Mouse (Mus musculus): Measurements from ENCODE around the gene Ckmt2.

GRCm38 (mm10) chr13:91858835-91859234, 17.9 kb downstream of the Ckmt2 start:
- TF ChIP-seq POLR2A (IDR thresholded peaks at IDR 0.05; ENCODE audit: insufficient read length, low read depth) (no peak), TCF12 (IDR thresholded peaks at IDR 0.05; ENCODE audit: insufficient read depth, poor library complexity, severe bottlenecking) (no peak), E2F4 (IDR thresholded peaks at IDR 0.05; ENCODE audit: insufficient read depth) (no peak), POLR2AphosphoS2 (IDR thresholded peaks at IDR 0.05; ENCODE audit: insufficient read length, low read depth) (no peak), USF1 (IDR thresholded peaks at IDR 0.05; ENCODE audit: low read depth) (no peak), MAX (IDR thresholded peaks at IDR 0.05; ENCODE audit: low read depth) (no peak), MYOG (IDR thresholded peaks at IDR 0.05; ENCODE audit: control insufficient read depth in 1 of 3, insufficient read depth in 1 of 3, insufficient read length in 2 of 3, low read depth in 2 of 3) (no peak), SRF (IDR thresholded peaks at IDR 0.05; ENCODE audit: control insufficient read depth, insufficient read length, low read depth) (no peak), MYOD1 (IDR thresholded peaks at IDR 0.05; ENCODE audit: control insufficient read depth in 1 of 3, insufficient read length in 2 of 3, low read depth in 2 of 3) (no peak), CEBPB (IDR thresholded peaks at IDR 0.05; ENCODE audit: insufficient read depth, poor library complexity, severe bottlenecking) (no peak)
